Mouse (Mus musculus) midbrain, embryonic 13.5 days (tissue): ENCODE results near the gene Nars2. TPM values are rescaled to one million over a fixed set of nuclear protein-coding genes. Genes with fewer than 3 reads are reported as not detected.

ENCODE experiments used
- ATAC-seq: fragments of 200-750 bp; cut with Nextera tagmentation; 2 replicates; pipeline ENCODE4 v1.8.0; 2017; ENCODE audit warnings: mild to moderate bottlenecking, moderate TSS enrichment, moderate library complexity
- H3K27ac ChIP-seq: fragments of 300-500 bp; sonication (generic); 2 replicates; pipeline ENCODE4 v1.5.1; 2015; ENCODE audit warnings: inconsistent platforms, mild to moderate bottlenecking, moderate library complexity
- H3K27me3 ChIP-seq: fragments of 300-500 bp; sonication (generic); 2 replicates; pipeline ENCODE4 v1.6.1; 2015; ENCODE audit warnings: mild to moderate bottlenecking, inconsistent platforms
- H3K36me3 ChIP-seq: fragments of 300-500 bp; sonication (generic); 2 replicates; pipeline ENCODE4 v1.6.1; 2015; ENCODE audit warnings: mild to moderate bottlenecking, inconsistent platforms
- H3K4me1 ChIP-seq: fragments of 300-500 bp; sonication (generic); replicated peaks from 2 replicates; pipeline ENCODE4 v1.6.1; 2015; ENCODE audit warnings: inconsistent platforms
- H3K4me2 ChIP-seq: fragments of 300-500 bp; sonication (generic); replicated peaks from 2 replicates; pipeline ENCODE4 v1.6.1; 2015; ENCODE audit warnings: moderate library complexity, mild to moderate bottlenecking, inconsistent platforms
- H3K4me3 ChIP-seq: fragments of 300-500 bp; sonication (generic); replicated peaks from 2 replicates; pipeline ENCODE4 v1.5.1; 2015; ENCODE audit warnings: mild to moderate bottlenecking, inconsistent platforms
- H3K9ac ChIP-seq: fragments of 300-500 bp; sonication (generic); replicated peaks from 2 replicates; pipeline ENCODE4 v1.6.1; 2015; ENCODE audit warnings: mild to moderate bottlenecking, inconsistent platforms
- H3K9me3 ChIP-seq: fragments of 300-500 bp; sonication (generic); 2 replicates; pipeline ENCODE4 v1.6.1; 2016; ENCODE audit warnings: mild to moderate bottlenecking, inconsistent platforms
- WGBS: fragments of 180-500 bp; shearing (Covaris S2); methylation state at CpG from one replicate; pipeline ENCODE4 v1.1.7; 2015; 5-methylcytosine and 5-hydroxymethylcytosine counted together
- polyA plus RNA-seq: library from polyadenylated mRNA; unstranded; fragments of >200 nt; fragmentation: Nextera tagmentation; extraction: Ambion mirVana; gene quantifications from 2 replicates; pipeline ENCODE4 v1.2.1, GENCODE M21; 2015

The Nars2 gene
- polyA plus RNA-seq, 1 experiment from 2014 or later = 19.0 TPM

DNA sequence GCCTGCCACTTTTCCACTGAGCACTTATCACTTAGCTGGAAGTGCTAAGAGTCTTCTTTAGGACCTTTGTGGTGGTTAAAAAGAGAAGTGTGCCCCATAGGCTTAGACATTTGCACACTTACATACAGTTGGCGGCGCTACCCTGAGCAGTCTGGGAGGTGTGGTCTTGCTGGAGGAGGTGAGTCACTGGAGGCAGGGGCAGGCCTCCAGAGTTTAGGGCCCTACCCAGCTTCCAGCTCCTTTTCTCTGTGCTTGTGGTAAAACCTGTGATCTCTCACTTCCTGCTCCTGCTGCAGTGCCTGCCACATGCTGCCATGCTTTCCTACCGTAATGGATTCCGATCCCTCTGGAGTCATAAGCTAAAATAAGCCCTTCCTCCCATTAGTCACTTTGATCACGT is 24.6 kb downstream of the Nars2 start:
- ATAC-seq = no peak
- WGBS = 86% methylated on average over 5 of the region's 5 CpGs
- no peak overlapping the region for H3K9ac ChIP-seq
- no peaks in the 10 kb centered on the region for H3K36me3 ChIP-seq
- no peak overlapping the region for H3K4me3 ChIP-seq
- H3K4me2 ChIP-seq = no peak overlapping the region
- no peaks in the 10 kb centered on the region for H3K9me3 ChIP-seq
- H3K27ac ChIP-seq = no peak overlapping the region
- peaks cover 3% of the 10 kb centered on the region; the same call in 1 of the 2 replicates for H3K4me1 ChIP-seq
- no peaks in the 10 kb centered on the region for H3K27me3 ChIP-seq

GRCm38 (mm10) chr7:96977209-96977608 is 25.9 kb downstream of the Nars2 start:
- ATAC-seq = no peak
- H3K4me3 ChIP-seq = no peak overlapping the region
- peaks cover 3% of the 10 kb centered on the region; the same call in 1 of the 2 replicates for H3K4me1 ChIP-seq
- H3K27ac ChIP-seq = no peak overlapping the region
- H3K36me3 ChIP-seq = no peaks in the 10 kb centered on the region
- 86% methylated on average over 1 of the region's 1 CpGs for WGBS
- H3K27me3 ChIP-seq = no peaks in the 10 kb centered on the region
- H3K9ac ChIP-seq = no peak overlapping the region
- H3K4me2 ChIP-seq = no peak overlapping the region
- no peaks in the 10 kb centered on the region for H3K9me3 ChIP-seq

DNA sequence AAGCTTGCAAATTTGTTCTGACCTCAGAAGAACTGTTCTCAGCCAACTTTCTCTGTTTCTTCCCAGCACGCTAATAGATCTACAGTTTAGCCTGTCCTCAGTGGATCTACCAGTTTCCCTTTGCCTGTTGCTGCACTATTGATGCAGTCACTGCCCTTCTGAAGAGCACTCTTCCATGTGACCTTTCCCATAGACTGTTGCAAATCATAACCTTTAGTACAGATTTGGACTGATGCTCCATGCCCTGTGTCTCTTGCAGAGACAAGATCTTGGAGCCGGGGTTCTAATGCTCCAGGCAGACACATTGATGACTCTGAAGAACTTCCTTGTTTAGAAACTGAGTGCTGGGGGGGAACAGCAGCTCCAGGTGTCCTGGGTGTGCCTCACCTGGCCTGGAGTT is 30.1 kb downstream of the Nars2 start:
- no peaks in the 10 kb centered on the region for H3K27me3 ChIP-seq
- H3K4me2 ChIP-seq = no peak overlapping the region
- 96% methylated on average over 2 of the region's 2 CpGs for WGBS
- no peaks in the 10 kb centered on the region for H3K36me3 ChIP-seq
- H3K9me3 ChIP-seq = no peaks in the 10 kb centered on the region
- ATAC-seq = no peak
- no peak overlapping the region for H3K9ac ChIP-seq
- H3K4me3 ChIP-seq = no peak overlapping the region
- H3K27ac ChIP-seq = no peak overlapping the region
- peaks cover 18% of the 10 kb centered on the region for H3K4me1 ChIP-seq

GRCm38 (mm10) chr7:96983660-96984347 is 32.5 kb downstream of the Nars2 start:
- Histone ChIP-seq H3K4me2 (no peak overlapping the region), H3K4me3 (no peak overlapping the region), H3K9me3 (no peaks in the 10 kb centered on the region), H3K27me3 (no peaks in the 10 kb centered on the region), H3K4me1 (peaks cover 33% of the 10 kb centered on the region), H3K9ac (no peak overlapping the region), H3K36me3 (no peaks in the 10 kb centered on the region), H3K27ac (no peak overlapping the region)
- ATAC-seq = peak; percentile 47; the same call in 1 of the 2 replicates
- 21% methylated on average over 7 of the region's 7 CpGs for WGBS

DNA sequence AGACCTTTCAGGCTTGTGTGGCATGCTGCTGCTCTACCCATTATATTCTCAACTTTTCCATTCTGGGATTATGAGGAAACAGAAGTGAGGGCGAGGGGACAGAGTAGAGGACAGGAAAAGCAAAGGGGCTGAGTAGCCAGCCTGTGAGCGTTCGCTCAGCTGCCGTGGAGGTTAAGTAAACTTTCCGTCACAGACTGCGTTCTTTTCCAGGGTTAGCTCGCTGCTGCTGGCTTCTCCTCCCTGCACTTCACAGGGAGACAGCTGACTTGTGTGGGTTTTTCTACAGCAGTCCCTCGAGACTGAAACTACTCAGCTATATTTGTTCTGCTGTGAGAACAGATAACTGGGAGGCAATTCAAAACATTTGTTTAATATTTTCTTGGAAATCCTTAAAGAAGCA is 34.5 kb downstream of the Nars2 start:
- H3K4me3 ChIP-seq = no peak overlapping the region
- H3K27ac ChIP-seq = no peak overlapping the region
- no peaks in the 10 kb centered on the region for H3K27me3 ChIP-seq
- H3K9me3 ChIP-seq = no peaks in the 10 kb centered on the region
- 36% methylated on average over 8 of the region's 8 CpGs for WGBS
- H3K4me2 ChIP-seq = no peak overlapping the region
- ATAC-seq = no peak
- H3K36me3 ChIP-seq = no peaks in the 10 kb centered on the region
- no peak overlapping the region for H3K9ac ChIP-seq
- H3K4me1 ChIP-seq = peaks cover 33% of the 10 kb centered on the region

- Histone ChIP-seq H3K9ac (no peak overlapping the region), H3K9me3 (no peaks in the 10 kb centered on the region), H3K36me3 (no peaks in the 10 kb centered on the region), H3K4me2 (peak overlapping the region; percentile 25; the same call in 1 of the 2 replicates), H3K27ac (peak overlapping the region; percentile 16; the same call in 1 of the 2 replicates), H3K27me3 (no peaks in the 10 kb centered on the region), H3K4me3 (no peak overlapping the region), H3K4me1 (peaks cover 33% of the 10 kb centered on the region)
- WGBS = 32% methylated on average over 9 of the region's 9 CpGs
- ATAC-seq = peak; percentile 59; the same call in 1 of the 2 replicates
Observed at GRCm38 (mm10) chr7:96986795-96987445, 35.6 kb downstream of the Nars2 start.

GRCm38 (mm10) chr7:96987676-96988075 is 36.4 kb downstream of the Nars2 start:
- peaks cover 33% of the 10 kb centered on the region for H3K4me1 ChIP-seq

DNA sequence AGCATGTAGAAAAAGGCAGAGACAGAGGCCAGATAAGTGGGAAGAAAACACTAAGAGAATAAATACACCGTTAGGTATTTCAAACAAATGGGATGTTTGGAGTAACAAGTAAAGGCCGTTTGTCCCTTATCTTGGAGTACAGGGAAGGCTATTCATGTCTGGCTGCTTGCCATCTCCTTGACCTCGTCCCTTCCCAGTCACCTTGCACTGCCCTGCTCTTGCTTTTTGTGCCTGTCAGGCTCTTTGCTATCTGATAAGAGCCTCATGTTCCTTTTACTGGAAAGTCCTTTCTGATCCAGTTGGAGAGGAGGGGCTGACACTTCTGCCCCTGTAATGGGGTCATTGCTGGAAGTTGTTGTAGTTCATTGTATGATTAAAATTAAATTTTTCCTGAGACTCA is 61.7 kb downstream of the Nars2 start:
- ATAC-seq = no peak
- Histone ChIP-seq H3K9ac (no peak overlapping the region), H3K27ac (no peak overlapping the region), H3K9me3 (no peaks in the 10 kb centered on the region), H3K4me2 (no peak overlapping the region), H3K4me3 (no peak overlapping the region), H3K27me3 (no peaks in the 10 kb centered on the region), H3K4me1 (no peaks in the 10 kb centered on the region), H3K36me3 (no peaks in the 10 kb centered on the region)
- 84% methylated on average over 3 of the region's 3 CpGs for WGBS

More at GRCm38 (mm10) chr7:96987676-96988075, 36.4 kb downstream of the Nars2 start:
- H3K36me3 ChIP-seq = no peaks in the 10 kb centered on the region
- WGBS = 78% methylated on average over 4 of the region's 4 CpGs
- H3K27ac ChIP-seq = no peak overlapping the region
- no peak overlapping the region for H3K4me3 ChIP-seq
- no peaks in the 10 kb centered on the region for H3K27me3 ChIP-seq
- H3K4me2 ChIP-seq = no peak overlapping the region
- ATAC-seq = no peak
- no peak overlapping the region for H3K9ac ChIP-seq
- H3K9me3 ChIP-seq = no peaks in the 10 kb centered on the region

DNA sequence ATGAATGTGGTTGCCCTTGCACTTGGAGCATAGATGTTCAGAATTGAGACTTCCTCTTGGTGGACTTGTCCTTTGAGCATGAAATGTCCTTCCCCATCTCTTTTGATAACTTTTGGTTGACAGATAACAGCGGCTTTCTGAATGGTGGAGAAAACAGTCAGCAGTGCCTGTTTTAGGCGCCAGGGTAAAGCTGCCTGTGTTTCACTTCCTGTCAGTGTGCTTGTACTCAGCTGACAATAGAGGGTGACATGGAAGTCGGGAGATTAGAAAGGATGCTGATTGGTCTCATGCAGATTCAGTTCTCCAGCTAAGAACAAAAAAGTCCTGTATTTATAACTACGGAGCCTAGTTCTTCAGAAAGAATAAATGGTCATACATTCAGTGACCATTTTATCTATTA is 66.7 kb downstream of the Nars2 start:
- WGBS = 71% methylated on average over 4 of the region's 4 CpGs

DNA sequence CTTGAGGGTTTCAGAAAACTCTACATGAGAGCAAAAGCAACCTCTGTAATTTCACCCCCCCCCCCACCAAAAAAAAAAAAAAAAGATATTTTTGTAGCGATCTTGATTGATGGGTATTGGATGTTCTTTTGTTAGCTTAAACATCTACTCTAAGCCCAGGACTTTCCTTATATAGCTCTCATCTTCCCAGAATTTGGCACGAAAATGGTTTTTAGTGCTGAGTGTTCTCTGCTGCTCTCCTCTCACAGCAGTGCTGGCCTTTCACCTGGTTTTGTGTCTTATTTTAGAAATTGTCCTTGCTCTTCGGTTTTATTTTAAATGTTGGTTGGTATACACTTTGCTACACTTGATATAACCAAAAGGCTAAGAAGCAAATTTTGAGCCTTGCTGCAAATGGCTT is 67.1 kb downstream of the Nars2 start:
- WGBS = 93% methylated on average over 3 of the region's 3 CpGs
- Histone ChIP-seq H3K4me1 (no peaks in the 10 kb centered on the region), H3K27ac (no peak overlapping the region), H3K9me3 (no peaks in the 10 kb centered on the region), H3K4me3 (no peak overlapping the region), H3K27me3 (no peaks in the 10 kb centered on the region), H3K9ac (no peak overlapping the region), H3K4me2 (no peak overlapping the region), H3K36me3 (no peaks in the 10 kb centered on the region)
- ATAC-seq = no peak

More for the DNA sequence above, 66.7 kb downstream of the Nars2 start:
- H3K27me3 ChIP-seq = no peaks in the 10 kb centered on the region
- no peak overlapping the region for H3K9ac ChIP-seq
- no peak overlapping the region for H3K4me2 ChIP-seq
- H3K9me3 ChIP-seq = no peaks in the 10 kb centered on the region
- H3K36me3 ChIP-seq = no peaks in the 10 kb centered on the region
- no peak overlapping the region for H3K27ac ChIP-seq
- H3K4me1 ChIP-seq = no peaks in the 10 kb centered on the region
- no peak overlapping the region for H3K4me3 ChIP-seq
- no peak for ATAC-seq

DNA sequence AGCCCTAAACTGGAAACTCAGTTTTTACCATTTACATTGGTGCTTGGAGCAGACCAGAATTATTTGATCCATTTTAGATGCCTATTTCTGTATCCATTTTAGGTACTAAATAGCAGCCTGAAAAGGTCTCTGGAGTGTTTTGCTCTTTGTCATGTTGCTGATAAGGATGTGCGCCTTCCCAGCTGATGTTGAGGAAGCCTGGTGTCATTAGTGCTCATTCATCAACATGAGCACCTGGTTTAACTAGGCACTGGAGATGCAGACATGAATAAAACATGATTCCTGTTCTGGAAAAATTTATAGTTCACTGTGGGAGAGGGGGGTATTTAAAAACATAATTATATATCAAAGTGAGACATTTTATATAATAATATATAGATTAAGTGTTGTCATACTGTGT is 68.0 kb downstream of the Nars2 start:
- Histone ChIP-seq H3K36me3 (no peaks in the 10 kb centered on the region), H3K27ac (no peak overlapping the region), H3K4me3 (no peak overlapping the region), H3K27me3 (no peaks in the 10 kb centered on the region), H3K4me2 (no peak overlapping the region), H3K4me1 (no peaks in the 10 kb centered on the region), H3K9me3 (no peaks in the 10 kb centered on the region), H3K9ac (no peak overlapping the region)
- WGBS = 45% methylated on average over 1 of the region's 1 CpGs
- ATAC-seq = 0 out of 2 replicates have a peak, but pooled peaks have one; percentile 40

DNA sequence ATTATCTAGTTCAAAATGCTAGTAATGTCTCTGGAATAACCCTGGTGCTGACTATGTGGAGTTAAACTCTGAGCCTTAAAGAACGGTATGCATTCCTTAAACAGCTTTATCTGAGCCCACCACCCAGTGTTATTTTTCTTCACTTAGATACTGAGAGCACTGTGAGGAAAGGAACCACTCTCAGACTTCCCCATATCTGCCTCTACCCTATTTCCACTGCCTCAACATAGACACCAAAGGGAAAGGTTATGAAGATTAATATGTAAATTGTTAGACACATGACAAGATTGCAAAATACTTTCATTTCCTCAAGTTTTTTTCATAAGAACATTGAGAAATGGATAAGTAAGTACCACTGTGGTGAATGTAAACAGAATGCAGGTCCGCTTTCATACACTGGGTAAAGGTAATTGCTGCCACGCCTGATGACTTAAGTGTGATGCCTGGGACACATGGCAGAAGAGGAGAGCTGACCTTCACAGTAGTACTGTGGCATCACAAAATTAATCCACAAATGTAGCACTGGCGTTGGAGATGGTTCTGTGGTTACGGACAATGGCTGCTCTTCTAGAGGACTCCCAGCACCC is 75.6 kb downstream of the Nars2 start:
- H3K27me3 ChIP-seq = no peaks in the 10 kb centered on the region
- H3K4me1 ChIP-seq = no peaks in the 10 kb centered on the region
- H3K4me2 ChIP-seq = no peak overlapping the region
- H3K9ac ChIP-seq = no peak overlapping the region
- ATAC-seq = no peak
- no peaks in the 10 kb centered on the region for H3K36me3 ChIP-seq
- no peaks in the 10 kb centered on the region for H3K9me3 ChIP-seq
- WGBS = 95% methylated on average over 5 of the region's 5 CpGs
- no peak overlapping the region for H3K27ac ChIP-seq
- H3K4me3 ChIP-seq = no peak overlapping the region
